Mouse (Mus musculus): ENCODE data around the gene Eps8. TPM values are rescaled to one million over a fixed set of nuclear protein-coding genes. Genes with fewer than 3 reads are reported as not detected.

Eps8 gene
- polyA plus RNA-seq, 1 experiment from 2014 or later, result 27.0 TPM

DNA sequence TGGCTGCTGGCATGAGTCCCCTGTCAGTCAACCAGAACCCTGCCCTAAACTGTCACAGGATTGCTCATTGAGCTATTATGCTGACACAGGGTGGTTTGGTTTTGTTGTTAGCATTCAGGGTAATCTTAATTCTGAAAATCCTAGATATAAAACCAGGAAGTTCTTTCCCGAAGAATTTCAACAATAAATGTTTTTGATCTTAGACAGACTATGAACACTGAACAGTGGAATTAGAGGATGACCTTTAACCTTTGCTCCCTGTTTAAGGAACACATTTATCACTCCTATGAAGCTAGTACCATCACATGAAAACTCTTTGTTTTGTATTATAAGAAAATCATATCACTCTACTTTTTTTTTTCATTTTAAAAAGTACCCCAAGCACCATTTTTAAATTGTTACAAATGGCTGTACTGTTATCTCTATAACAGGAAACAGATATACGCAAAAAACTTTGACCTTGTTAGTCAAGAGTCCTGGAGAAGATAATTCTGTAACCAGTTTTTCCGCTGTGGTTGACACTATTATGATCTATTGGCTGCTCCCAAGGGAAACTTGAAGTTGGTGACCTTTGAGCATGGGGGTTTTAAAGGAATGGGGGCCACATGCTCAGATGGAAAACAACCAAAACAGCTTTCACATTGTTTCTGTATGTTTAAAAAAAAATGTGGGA lies 149.0 kb downstream of the Eps8 start:
- no peaks in the 10 kb centered on the region for H3K27me3 ChIP-seq
- H3K4me3 ChIP-seq, result no peak overlapping the region
- H3K36me3 ChIP-seq, result peaks cover 11% of the 10 kb centered on the region
- H3K4me2 ChIP-seq, result no peak overlapping the region
- no peaks in the 10 kb centered on the region for H3K4me1 ChIP-seq
- no peak overlapping the region for H3K9ac ChIP-seq
- H3K27ac ChIP-seq, result no peak overlapping the region
- no peak for ATAC-seq (ENCODE audit: insufficient number of reproducible peaks, low FRiP score, low TSS enrichment, low read depth)
- WGBS, result 80% methylated on average over 3 of the region's 3 CpGs
- no peaks in the 10 kb centered on the region for H3K9me3 ChIP-seq

DNA sequence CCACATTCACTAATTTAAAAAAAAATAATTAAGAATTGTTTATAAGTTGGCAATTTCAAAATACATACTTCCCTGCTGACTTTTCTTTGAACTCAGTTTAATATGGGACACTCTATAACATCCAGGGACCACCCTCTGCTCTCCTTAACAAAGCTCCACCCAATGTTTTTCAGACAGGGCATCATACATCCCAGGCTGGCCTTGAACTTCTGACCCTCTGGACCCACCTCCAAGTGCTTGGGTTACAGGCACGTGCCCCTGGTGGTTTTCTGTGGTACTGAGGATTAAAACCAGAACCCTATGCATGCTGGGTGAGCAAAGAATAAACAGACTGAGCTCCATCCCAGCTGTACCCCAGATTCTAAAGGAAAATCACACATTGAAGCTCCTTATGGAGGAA lies 150.6 kb downstream of the Eps8 start:
- WGBS, result 41% methylated on average over 1 of the region's 1 CpGs
- Histone ChIP-seq H3K27ac (no peak overlapping the region), H3K9me3 (no peaks in the 10 kb centered on the region), H3K4me1 (no peaks in the 10 kb centered on the region), H3K4me3 (no peak overlapping the region), H3K36me3 (peaks cover 11% of the 10 kb centered on the region), H3K27me3 (no peaks in the 10 kb centered on the region), H3K4me2 (no peak overlapping the region), H3K9ac (no peak overlapping the region)
- ATAC-seq (ENCODE audit: insufficient number of reproducible peaks, low FRiP score, low TSS enrichment, low read depth), result no peak

DNA sequence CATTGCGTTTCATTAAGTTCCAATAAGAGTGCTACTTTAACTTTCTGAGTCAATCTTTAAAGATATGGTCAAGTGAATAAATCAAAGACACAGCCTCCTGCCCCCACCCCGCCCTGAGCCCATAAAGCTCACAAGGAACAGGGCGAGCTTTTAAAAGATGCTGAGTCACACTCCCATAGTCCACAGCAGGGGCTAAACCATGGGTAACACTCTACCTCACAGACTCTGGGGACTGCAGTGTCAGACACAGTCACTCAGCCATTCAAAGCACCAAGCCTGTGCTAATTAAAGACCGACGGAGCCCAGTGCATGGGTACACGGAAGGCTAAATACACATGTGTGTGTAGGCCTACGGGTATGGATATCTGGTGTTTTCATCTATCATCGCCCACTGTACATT lies 151.2 kb downstream of the Eps8 start:
- no peak overlapping the region for H3K9ac ChIP-seq
- H3K4me1 ChIP-seq, result no peaks in the 10 kb centered on the region
- no peaks in the 10 kb centered on the region for H3K9me3 ChIP-seq
- no peaks in the 10 kb centered on the region for H3K27me3 ChIP-seq
- no peak for ATAC-seq (ENCODE audit: insufficient number of reproducible peaks, low FRiP score, low TSS enrichment, low read depth)
- H3K27ac ChIP-seq, result no peak overlapping the region
- WGBS, result 79% methylated on average over 8 of the region's 8 CpGs
- peaks cover 11% of the 10 kb centered on the region for H3K36me3 ChIP-seq
- no peak overlapping the region for H3K4me3 ChIP-seq
- no peak overlapping the region for H3K4me2 ChIP-seq

DNA sequence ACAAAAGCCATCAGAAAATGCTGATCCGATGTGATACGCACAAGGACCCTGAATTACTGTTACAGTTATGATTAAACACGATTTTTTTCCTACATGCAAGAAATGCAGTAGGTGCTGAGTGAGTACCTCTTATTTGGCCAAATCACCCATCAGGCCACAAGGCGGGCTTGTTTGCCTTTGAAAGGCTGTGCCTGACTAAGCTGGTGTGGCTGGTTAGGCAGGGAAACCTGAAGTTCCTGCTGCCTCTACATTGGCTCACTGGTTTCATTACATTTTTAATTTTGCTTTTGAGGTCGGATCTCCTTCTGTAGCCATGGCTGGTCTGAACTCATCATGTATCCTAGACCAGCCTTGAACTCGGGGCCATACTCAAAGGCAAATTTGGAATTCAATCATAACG lies 151.7 kb downstream of the Eps8 start:
- Histone ChIP-seq H3K4me1 (no peaks in the 10 kb centered on the region), H3K9me3 (no peaks in the 10 kb centered on the region), H3K27ac (no peak overlapping the region), H3K4me2 (no peak overlapping the region), H3K4me3 (no peak overlapping the region), H3K9ac (no peak overlapping the region), H3K27me3 (no peaks in the 10 kb centered on the region), H3K36me3 (peaks cover 11% of the 10 kb centered on the region)
- ATAC-seq (ENCODE audit: insufficient number of reproducible peaks, low FRiP score, low TSS enrichment, low read depth), result no peak
- WGBS, result 85% methylated on average over 7 of the region's 7 CpGs

DNA sequence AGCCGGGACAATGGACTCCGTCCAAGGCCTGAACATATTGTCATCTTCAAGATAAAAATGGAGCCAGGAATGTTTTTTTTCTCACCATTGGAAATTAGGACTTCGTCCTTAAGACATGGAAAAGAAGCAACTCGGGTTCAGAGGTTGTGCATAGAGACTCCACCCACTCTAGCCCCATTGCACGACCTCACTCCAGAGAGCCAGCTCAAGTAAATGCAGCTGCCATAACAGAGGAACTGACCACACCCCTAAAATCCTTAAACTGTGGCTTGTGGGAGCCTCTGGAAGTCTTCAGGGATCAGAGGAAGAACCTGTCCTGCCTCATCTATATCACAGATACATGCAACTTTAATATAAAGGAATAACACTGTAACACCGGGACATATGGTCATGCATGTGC lies 155.9 kb downstream of the Eps8 start:
- Histone ChIP-seq H3K27ac (no peak overlapping the region), H3K27me3 (no peaks in the 10 kb centered on the region), H3K4me2 (no peak overlapping the region), H3K4me1 (no peaks in the 10 kb centered on the region), H3K9me3 (no peaks in the 10 kb centered on the region), H3K36me3 (peaks cover 5% of the 10 kb centered on the region; the same call in 1 of the 2 replicates), H3K9ac (no peak overlapping the region), H3K4me3 (no peak overlapping the region)
- 75% methylated on average over 6 of the region's 6 CpGs for WGBS
- ATAC-seq (ENCODE audit: insufficient number of reproducible peaks, low FRiP score, low TSS enrichment, low read depth), result no peak

DNA sequence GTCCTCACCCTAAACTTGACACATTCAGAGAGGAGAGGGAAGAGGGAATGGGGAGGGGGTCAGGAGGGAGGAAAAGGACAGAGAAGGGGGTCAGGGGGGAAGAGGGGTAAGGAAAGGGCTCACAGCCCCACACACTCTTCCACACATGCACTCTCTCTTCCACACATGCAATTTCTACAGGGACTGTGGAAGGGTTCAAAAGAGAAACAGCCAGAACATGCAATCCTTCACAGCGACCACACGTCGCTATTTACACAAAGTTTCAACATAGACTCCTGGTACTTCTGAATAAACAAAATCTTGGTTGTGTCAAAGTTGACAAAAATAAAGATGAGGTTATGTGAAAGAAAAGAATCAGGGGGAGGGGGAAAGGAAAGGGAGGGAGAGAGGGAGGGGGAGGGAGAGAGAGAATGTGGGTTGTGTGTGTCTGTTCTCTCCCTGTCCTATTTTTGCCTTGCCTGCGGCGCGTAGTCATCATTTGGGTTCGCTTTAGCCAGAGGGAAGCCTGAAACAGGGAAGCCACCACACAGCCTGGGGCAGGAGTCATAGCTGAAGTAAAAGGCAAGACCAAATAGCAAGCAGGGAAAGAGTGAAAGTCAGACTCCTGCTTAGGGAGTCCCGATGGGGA lies 157.4 kb downstream of the Eps8 start:
- Histone ChIP-seq H3K4me3 (no peak overlapping the region), H3K4me2 (no peak overlapping the region), H3K27me3 (no peaks in the 10 kb centered on the region), H3K4me1 (no peaks in the 10 kb centered on the region), H3K9ac (no peak overlapping the region), H3K27ac (no peak overlapping the region), H3K9me3 (no peaks in the 10 kb centered on the region), H3K36me3 (peaks cover 5% of the 10 kb centered on the region; the same call in 1 of the 2 replicates)
- no peak for ATAC-seq (ENCODE audit: insufficient number of reproducible peaks, low FRiP score, low TSS enrichment, low read depth)
- 84% methylated on average over 8 of the region's 8 CpGs for WGBS

DNA sequence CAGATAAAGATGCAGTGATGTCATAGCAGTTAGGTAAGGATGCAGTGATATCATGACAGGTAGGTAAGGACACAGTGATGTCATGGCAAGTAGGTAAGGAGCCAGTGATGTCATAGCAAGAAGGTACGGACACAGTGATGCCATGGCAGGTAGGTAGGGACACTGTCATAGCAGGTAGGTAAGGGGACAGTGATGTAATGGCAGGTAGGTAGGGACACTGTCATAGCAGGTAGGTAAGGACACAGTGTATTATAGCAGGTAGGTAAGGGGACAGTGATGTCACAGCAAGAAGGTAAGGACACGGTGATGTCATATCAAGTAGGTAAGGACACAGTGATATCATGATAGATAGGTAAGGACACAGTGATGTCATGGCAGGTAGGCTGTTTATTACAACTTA lies 158.1 kb downstream of the Eps8 start:
- ATAC-seq (ENCODE audit: insufficient number of reproducible peaks, low FRiP score, low TSS enrichment, low read depth), result no peak
- Histone ChIP-seq H3K4me3 (no peak overlapping the region), H3K27ac (no peak overlapping the region), H3K36me3 (peaks cover 5% of the 10 kb centered on the region; the same call in 1 of the 2 replicates), H3K4me2 (no peak overlapping the region), H3K9ac (no peak overlapping the region), H3K27me3 (no peaks in the 10 kb centered on the region), H3K9me3 (no peaks in the 10 kb centered on the region), H3K4me1 (no peaks in the 10 kb centered on the region)
- WGBS, result 95% methylated on average over 2 of the region's 2 CpGs

DNA sequence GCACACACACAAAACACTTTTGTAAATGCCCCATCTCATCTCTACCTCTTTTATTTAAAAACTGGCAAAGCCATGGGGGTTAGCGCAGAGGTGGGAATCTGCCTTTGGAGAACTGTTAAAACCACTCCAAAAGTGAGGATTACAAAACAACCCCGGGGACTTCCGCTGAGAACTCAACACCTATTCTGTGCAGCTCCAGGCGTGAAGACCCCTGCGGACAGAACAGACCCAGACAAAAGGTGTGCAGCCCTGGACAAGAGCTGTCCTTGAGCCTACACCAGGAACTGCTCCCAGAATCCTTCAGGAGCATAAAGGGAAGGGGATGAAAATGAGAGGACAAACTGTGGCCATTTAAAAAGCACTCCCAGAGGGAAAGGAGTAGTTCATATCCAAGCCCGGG lies 159.4 kb downstream of the Eps8 start:
- no peak overlapping the region for H3K4me3 ChIP-seq
- H3K4me2 ChIP-seq, result no peak overlapping the region
- no peak overlapping the region for H3K27ac ChIP-seq
- no peaks in the 10 kb centered on the region for H3K4me1 ChIP-seq
- H3K36me3 ChIP-seq, result peaks cover 5% of the 10 kb centered on the region; the same call in 1 of the 2 replicates
- H3K9ac ChIP-seq, result no peak overlapping the region
- WGBS, result 77% methylated on average over 6 of the region's 6 CpGs
- ATAC-seq (ENCODE audit: insufficient number of reproducible peaks, low FRiP score, low TSS enrichment, low read depth), result no peak
- no peaks in the 10 kb centered on the region for H3K27me3 ChIP-seq
- H3K9me3 ChIP-seq, result no peaks in the 10 kb centered on the region

DNA sequence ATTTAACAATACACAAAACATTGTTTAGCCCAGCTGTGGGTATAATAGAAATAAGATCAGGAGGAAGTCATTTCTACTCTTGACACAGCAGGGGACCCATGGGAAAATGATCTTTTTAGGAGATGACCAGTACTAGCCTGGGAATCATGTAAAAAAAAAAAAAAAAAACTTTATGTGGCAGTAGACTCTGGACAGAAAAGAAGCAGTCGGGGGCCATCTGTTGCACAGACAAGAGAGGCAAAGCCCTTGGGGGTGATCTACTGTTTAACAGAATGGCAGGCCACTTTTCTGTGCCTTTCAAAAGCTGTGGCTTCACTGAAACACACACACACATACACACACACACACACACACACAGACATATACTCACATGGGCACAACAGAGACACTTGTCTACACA lies 159.9 kb downstream of the Eps8 start:
- Histone ChIP-seq H3K27me3 (no peaks in the 10 kb centered on the region), H3K27ac (no peak overlapping the region), H3K36me3 (peaks cover 7% of the 10 kb centered on the region), H3K9me3 (no peaks in the 10 kb centered on the region), H3K4me3 (no peak overlapping the region), H3K9ac (no peak overlapping the region), H3K4me2 (no peak overlapping the region), H3K4me1 (no peaks in the 10 kb centered on the region)
- 67% methylated on average over 1 of the region's 1 CpGs for WGBS
- no peak for ATAC-seq (ENCODE audit: insufficient number of reproducible peaks, low FRiP score, low TSS enrichment, low read depth)

DNA sequence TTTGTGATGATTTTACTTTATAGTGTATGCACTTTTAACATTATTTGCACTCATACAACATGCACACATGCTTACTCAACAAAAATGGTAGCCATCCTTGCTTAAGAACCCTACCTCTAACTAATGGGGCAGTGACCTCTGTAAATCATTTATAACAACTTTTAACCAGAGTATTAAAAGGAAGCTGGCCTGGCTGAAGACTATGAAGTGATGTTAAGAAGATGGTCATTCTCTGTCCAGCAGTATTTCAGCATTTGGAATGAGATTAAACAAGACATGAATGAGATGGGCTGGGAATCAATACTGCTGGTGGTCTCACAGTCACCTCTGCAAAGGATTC lies 160.6 kb downstream of the Eps8 start:
- Histone ChIP-seq H3K36me3 (peaks cover 12% of the 10 kb centered on the region), H3K27me3 (no peaks in the 10 kb centered on the region), H3K9ac (no peak overlapping the region), H3K9me3 (no peaks in the 10 kb centered on the region), H3K4me3 (no peak overlapping the region), H3K4me1 (no peaks in the 10 kb centered on the region), H3K4me2 (no peak overlapping the region), H3K27ac (no peak overlapping the region)
- no peak for ATAC-seq (ENCODE audit: insufficient number of reproducible peaks, low FRiP score, low TSS enrichment, low read depth)

DNA sequence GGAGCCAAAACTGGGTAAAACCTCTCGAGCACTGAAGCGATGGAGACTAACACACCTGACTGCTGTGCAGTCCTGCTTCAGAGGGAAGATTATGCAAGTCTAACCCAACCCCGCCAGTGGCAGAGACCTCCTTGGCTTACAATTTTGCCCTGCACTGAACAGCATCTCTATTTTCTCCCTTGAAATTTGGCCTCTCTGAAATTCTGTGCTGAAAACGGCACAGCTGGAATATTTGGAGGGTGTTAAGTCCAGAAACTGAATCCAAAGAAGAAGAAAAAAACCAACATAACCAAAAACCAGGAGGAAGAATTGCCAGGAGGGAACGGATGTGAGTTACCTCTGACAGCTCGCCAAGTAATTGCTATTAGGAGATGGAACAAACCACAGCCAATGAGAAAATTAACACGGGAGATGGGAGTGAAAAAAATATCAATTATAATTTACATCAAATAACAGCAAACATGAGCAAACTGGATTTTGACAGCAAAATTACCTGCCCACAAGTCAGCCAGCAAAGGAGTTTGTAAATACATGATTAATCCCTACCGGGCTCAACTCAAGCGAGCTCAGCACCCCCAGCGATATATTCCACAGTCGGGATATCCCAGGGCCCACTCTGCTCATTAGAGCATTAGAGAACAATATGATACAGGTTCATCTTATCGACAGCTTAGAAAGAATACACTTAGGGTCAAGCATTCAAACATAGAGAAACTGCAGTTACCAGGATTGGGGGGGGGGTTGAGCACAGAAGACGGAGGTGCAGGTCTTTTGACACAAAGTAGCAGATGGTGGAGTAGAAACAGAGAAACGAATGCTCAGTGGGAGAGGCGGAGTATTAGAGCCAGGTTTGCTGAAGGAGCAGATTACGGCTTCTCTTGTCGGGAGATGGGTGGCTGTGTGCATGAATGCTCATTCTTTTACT lies 161.2 kb downstream of the Eps8 start:
- Histone ChIP-seq H3K4me1 (no peaks in the 10 kb centered on the region), H3K27ac (no peak overlapping the region), H3K9ac (no peak overlapping the region), H3K4me2 (no peak overlapping the region), H3K4me3 (no peak overlapping the region), H3K36me3 (peaks cover 12% of the 10 kb centered on the region), H3K27me3 (no peaks in the 10 kb centered on the region), H3K9me3 (no peaks in the 10 kb centered on the region)
- no peak for ATAC-seq (ENCODE audit: insufficient number of reproducible peaks, low FRiP score, low TSS enrichment, low read depth)
- 80% methylated on average over 17 of the region's 17 CpGs for WGBS

DNA sequence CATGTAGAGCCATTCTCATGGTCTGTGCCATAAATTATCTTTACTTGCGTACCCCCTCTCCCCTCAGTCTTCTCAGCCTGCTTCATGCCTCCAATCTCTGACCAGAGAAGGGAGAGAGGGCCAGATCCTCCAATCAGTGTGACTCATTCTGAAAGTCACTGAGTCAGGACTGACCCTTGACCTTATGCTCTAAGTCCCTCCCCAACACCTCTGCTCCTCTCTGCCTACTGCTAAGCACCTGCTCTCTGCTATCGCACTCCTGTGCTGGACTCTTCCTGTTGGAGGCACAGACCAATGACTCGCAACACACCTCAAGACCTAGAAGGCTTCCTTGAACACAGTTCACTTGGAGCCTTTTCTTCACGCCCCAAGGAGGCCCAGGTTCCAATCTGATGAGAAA lies 162.1 kb downstream of the Eps8 start:
- 92% methylated on average over 4 of the region's 4 CpGs for WGBS

More for the DNA sequence above, 162.1 kb downstream of the Eps8 start:
- H3K4me1 ChIP-seq, result no peaks in the 10 kb centered on the region
- no peak overlapping the region for H3K4me2 ChIP-seq
- H3K27me3 ChIP-seq, result no peaks in the 10 kb centered on the region
- H3K9ac ChIP-seq, result no peak overlapping the region
- H3K4me3 ChIP-seq, result no peak overlapping the region
- H3K27ac ChIP-seq, result no peak overlapping the region
- ATAC-seq (ENCODE audit: insufficient number of reproducible peaks, low FRiP score, low TSS enrichment, low read depth), result no peak
- H3K36me3 ChIP-seq, result peaks cover 12% of the 10 kb centered on the region
- no peaks in the 10 kb centered on the region for H3K9me3 ChIP-seq

All from limb, embryonic 15.5 days (tissue).